Mouse (Mus musculus): ENCODE data around the gene Prickle2. TPM values are rescaled to one million over a fixed set of nuclear protein-coding genes. Genes with fewer than 3 reads are reported as not detected.

The Prickle2 gene
- polyA plus RNA-seq, 1 experiment from 2014 or later: 5.3 TPM

DNA sequence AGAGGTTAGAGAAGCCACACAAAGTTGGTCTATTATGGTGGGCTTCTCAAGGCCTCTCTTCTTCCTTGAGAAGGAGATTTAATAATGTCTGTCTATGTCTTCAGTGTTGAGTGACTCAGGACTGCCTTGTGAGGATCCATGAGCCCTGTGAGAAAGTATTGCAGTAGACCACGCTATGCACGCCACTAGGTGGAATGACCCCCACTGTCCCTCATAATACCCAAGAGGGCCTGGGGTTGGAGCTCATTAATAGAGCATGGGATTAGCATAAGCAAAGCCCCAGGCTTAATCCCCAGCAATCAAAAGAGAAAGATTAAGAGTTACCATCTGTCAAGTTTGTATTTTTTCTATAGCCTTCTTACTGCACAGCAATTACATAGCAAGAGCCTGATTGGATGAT lies 180.3 kb downstream of the Prickle2 start:
- H3K4me3 ChIP-seq: no peak overlapping the region
- no peak for DNase-seq (ENCODE audit: low spot score)
- no peak overlapping the region for H3K27ac ChIP-seq (replicated peaks)
- H3K27me3 ChIP-seq (replicated peaks; ENCODE audit: low read depth, poor library complexity, severe bottlenecking): no peaks in the 10 kb centered on the region
- no peaks in the 10 kb centered on the region for H3K4me1 ChIP-seq
- no peaks in the 10 kb centered on the region for H3K36me3 ChIP-seq (replicated peaks)
- no peaks in the 10 kb centered on the region for H3K9me3 ChIP-seq
- WGBS: 71% methylated on average over 2 of the region's 2 CpGs

DNA sequence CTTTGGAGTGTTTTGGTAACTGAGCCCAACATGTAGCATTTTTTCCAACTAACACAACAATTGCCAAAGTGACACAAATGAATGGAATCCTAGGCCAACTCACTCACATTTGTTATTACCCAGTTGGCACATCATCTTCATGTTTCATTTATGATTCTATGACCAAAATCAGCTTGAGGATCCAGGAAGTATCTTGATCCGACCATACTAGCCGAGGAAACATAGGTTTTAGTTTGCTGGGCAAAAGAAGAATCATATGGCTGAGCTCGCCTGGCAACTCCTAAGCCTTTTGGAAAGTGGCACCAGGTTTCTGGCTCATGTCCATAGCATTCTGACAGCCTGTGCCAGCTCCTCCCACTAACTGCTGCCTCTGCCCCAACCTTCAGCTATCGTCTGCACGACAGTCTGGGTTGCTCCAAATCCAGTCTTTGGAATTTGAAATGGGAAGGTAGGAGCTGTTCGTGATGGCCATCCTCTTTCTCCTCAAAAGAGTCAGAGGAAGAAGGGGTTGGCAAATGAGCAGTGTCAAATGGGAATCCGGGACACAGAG lies 184.4 kb downstream of the Prickle2 start:
- Histone ChIP-seq H3K4me3 (no peak overlapping the region), H3K4me1 (no peaks in the 10 kb centered on the region), H3K9me3 (no peaks in the 10 kb centered on the region), H3K36me3 (replicated peaks) (no peaks in the 10 kb centered on the region), H3K27me3 (replicated peaks; ENCODE audit: low read depth, poor library complexity, severe bottlenecking) (no peaks in the 10 kb centered on the region), H3K27ac (replicated peaks) (no peak overlapping the region)
- WGBS: 86% methylated on average over 7 of the region's 7 CpGs
- DNase-seq (ENCODE audit: low spot score): no peak

GRCm38 (mm10) chr6:92520088-92520875 lies 185.7 kb downstream of the Prickle2 start:
- 84% methylated on average over 5 of the region's 5 CpGs for whole genome bisulfite sequencing
- no peak overlapping the region for H3K27ac ChIP-seq (replicated peaks)
- no peaks in the 10 kb centered on the region for H3K27me3 ChIP-seq (replicated peaks; ENCODE audit: low read depth, poor library complexity, severe bottlenecking)
- no peak overlapping the region for H3K4me3 ChIP-seq
- no peaks in the 10 kb centered on the region for H3K9me3 ChIP-seq
- DNase-seq (ENCODE audit: low spot score): no peak
- H3K4me1 ChIP-seq: no peaks in the 10 kb centered on the region
- no peaks in the 10 kb centered on the region for H3K36me3 ChIP-seq (replicated peaks)

GRCm38 (mm10) chr6:92518438-92518968 lies 187.5 kb downstream of the Prickle2 start:
- no peaks in the 10 kb centered on the region for H3K36me3 ChIP-seq (replicated peaks)
- H3K4me1 ChIP-seq: no peaks in the 10 kb centered on the region
- H3K4me3 ChIP-seq: no peak overlapping the region
- H3K9me3 ChIP-seq: no peaks in the 10 kb centered on the region
- no peak for DNase-seq (ENCODE audit: low spot score)
- no peaks in the 10 kb centered on the region for H3K27me3 ChIP-seq (replicated peaks; ENCODE audit: low read depth, poor library complexity, severe bottlenecking)
- WGBS: 84% methylated on average over 6 of the region's 6 CpGs
- H3K27ac ChIP-seq (replicated peaks): no peak overlapping the region

DNA sequence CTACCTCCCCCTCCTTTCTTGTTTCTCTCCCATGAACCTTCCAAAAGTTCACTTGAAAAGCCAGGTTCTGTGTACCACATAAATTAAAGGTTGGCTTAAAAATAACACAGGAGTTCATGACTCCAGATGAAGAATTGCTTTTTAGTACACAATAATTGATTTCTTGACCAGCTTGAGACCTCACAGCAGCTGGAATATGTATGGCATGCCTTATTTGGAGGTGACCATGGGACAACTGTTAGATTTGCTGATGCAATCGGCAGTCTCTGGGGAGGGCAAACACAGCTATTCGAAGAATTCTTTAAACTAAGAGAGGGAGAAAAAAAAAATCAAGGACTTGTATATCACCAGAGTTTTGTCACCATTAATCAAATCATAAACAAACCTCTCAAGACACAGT lies 189.0 kb downstream of the Prickle2 start:
- H3K36me3 ChIP-seq (replicated peaks): no peaks in the 10 kb centered on the region
- no peak overlapping the region for H3K27ac ChIP-seq (replicated peaks)
- DNase-seq (ENCODE audit: low spot score): no peak
- H3K4me3 ChIP-seq: no peak overlapping the region
- H3K4me1 ChIP-seq: no peaks in the 10 kb centered on the region
- 84% methylated on average over 2 of the region's 2 CpGs for WGBS
- no peaks in the 10 kb centered on the region for H3K27me3 ChIP-seq (replicated peaks; ENCODE audit: low read depth, poor library complexity, severe bottlenecking)
- H3K9me3 ChIP-seq: no peaks in the 10 kb centered on the region

GRCm38 (mm10) chr6:92512001-92512400 lies 194.0 kb downstream of the Prickle2 start:
- Histone ChIP-seq H3K4me3 (no peak overlapping the region), H3K27ac (replicated peaks) (no peak overlapping the region), H3K27me3 (replicated peaks; ENCODE audit: low read depth, poor library complexity, severe bottlenecking) (no peaks in the 10 kb centered on the region), H3K36me3 (replicated peaks) (no peaks in the 10 kb centered on the region), H3K9me3 (no peaks in the 10 kb centered on the region), H3K4me1 (peaks cover 11% of the 10 kb centered on the region)
- 95% methylated on average over 1 of the region's 1 CpGs for WGBS
- DNase-seq (ENCODE audit: low spot score): no peak

GRCm38 (mm10) chr6:92509712-92510111 lies 196.2 kb downstream of the Prickle2 start:
- Histone ChIP-seq H3K9me3 (no peaks in the 10 kb centered on the region), H3K4me1 (peaks cover 11% of the 10 kb centered on the region), H3K27me3 (replicated peaks; ENCODE audit: low read depth, poor library complexity, severe bottlenecking) (no peaks in the 10 kb centered on the region), H3K27ac (replicated peaks) (no peak overlapping the region), H3K4me3 (no peak overlapping the region), H3K36me3 (replicated peaks) (no peaks in the 10 kb centered on the region)
- WGBS: 74% methylated on average over 2 of the region's 2 CpGs
- DNase-seq (ENCODE audit: low spot score): no peak

- Histone ChIP-seq H3K9me3 (no peaks in the 10 kb centered on the region), H3K36me3 (replicated peaks) (no peaks in the 10 kb centered on the region), H3K27ac (replicated peaks) (no peak overlapping the region), H3K4me1 (peaks cover 11% of the 10 kb centered on the region), H3K4me3 (no peak overlapping the region), H3K27me3 (replicated peaks; ENCODE audit: low read depth, poor library complexity, severe bottlenecking) (no peaks in the 10 kb centered on the region)
- no peak for DNase-seq (ENCODE audit: low spot score)
- 69% methylated on average over 3 of the region's 3 CpGs for WGBS
Measured at GRCm38 (mm10) chr6:92506276-92506675, 199.7 kb downstream of the Prickle2 start.

DNA sequence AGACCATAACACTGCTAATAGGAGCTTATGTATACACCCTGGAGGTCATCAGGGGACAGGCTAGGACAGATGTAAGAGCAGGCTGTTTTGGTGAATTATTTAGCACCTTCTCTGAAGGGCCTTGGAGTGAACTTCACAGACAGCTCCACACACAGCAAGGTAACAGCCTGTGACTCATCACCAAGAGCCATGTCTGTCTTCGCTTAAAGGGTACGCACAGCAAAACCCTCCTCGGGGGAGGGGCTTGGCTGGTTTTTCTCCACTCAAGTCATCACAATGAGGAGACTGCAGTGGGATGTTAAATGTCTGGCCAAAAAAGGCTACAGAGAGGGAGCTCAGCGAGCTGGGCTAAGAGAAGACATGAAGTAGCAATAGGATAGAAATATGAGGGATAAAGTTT lies 206.5 kb downstream of the Prickle2 start:
- Histone ChIP-seq H3K27me3 (replicated peaks; ENCODE audit: low read depth, poor library complexity, severe bottlenecking) (no peaks in the 10 kb centered on the region), H3K27ac (replicated peaks) (0 out of 2 replicates have a peak overlapping the region, but pooled peaks have one; percentile 19), H3K9me3 (no peaks in the 10 kb centered on the region), H3K4me1 (peaks cover 25% of the 10 kb centered on the region), H3K4me3 (no peak overlapping the region), H3K36me3 (replicated peaks) (no peaks in the 10 kb centered on the region)
- 79% methylated on average over 4 of the region's 4 CpGs for WGBS
- no peak for DNase-seq (ENCODE audit: low spot score)

DNA sequence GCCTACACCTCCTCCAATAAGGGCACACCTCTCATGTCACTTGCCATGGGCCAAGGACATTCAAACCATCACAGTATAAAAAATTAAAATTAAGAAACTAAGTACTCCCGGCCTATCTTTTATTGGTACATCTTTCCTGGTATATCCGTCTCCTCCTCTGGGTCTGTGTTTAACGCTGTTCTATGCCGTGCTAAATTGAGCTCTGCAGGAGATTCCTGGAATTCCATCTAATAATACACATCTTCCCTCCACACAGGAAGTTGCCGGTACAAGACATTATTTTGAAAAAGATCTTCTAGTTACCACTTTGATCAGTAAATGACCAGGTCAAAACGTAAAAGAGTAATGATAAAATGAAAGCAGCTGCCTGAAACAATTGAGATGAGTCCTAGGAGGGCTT lies 207.4 kb downstream of the Prickle2 start:
- H3K36me3 ChIP-seq (replicated peaks): no peaks in the 10 kb centered on the region
- H3K4me3 ChIP-seq: no peak overlapping the region
- H3K4me1 ChIP-seq: peaks cover 25% of the 10 kb centered on the region
- 48% methylated on average over 6 of the region's 6 CpGs for WGBS
- H3K27me3 ChIP-seq (replicated peaks; ENCODE audit: low read depth, poor library complexity, severe bottlenecking): no peaks in the 10 kb centered on the region
- no peak overlapping the region for H3K27ac ChIP-seq (replicated peaks)
- DNase-seq (ENCODE audit: low spot score): no peak
- no peaks in the 10 kb centered on the region for H3K9me3 ChIP-seq

DNA sequence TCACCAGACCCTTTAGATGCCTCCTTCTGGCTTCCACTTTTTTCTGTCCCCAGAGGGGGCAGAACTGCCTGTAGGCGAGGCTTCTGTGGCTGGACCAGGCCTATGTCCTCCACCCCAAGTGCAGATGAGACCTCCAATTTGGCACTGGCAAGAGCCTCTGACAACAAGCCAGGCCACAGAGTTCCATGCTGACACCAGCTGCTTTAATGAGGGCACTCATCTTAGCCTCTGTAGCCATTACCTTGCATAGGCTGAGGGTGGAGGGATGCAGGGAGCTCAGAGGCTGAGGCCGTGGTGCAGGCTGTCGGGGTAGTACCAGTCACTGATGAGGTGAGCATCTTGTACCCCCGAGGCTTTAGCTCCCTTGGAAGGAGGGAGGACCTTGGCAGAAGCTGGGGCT lies 208.7 kb downstream of the Prickle2 start:
- Histone ChIP-seq H3K4me1 (peaks cover 25% of the 10 kb centered on the region), H3K27ac (replicated peaks) (no peak overlapping the region), H3K9me3 (no peaks in the 10 kb centered on the region), H3K36me3 (replicated peaks) (no peaks in the 10 kb centered on the region), H3K27me3 (replicated peaks; ENCODE audit: low read depth, poor library complexity, severe bottlenecking) (no peaks in the 10 kb centered on the region), H3K4me3 (no peak overlapping the region)
- DNase-seq (ENCODE audit: low spot score): no peak
- WGBS: 79% methylated on average over 4 of the region's 4 CpGs

DNA sequence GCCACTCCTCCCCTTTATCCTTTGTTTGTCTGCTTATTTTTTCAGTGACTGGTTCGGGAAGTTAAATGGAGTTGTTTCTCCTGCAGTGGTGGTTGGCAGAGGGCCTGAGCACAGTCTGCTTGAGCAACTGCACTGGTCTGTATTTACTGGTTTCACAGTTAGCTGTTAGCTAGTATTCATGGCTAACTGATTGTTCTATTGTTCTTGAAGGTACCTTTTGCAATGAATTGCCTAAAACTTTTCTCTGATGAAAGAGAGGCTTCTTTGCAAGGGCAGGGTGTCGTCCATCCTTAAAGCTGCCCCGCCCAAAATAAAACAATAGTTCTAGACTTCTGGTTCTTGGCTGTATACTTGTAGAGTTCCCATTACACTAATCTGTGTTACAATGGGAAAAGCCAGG lies 210.5 kb downstream of the Prickle2 start:
- no peaks in the 10 kb centered on the region for H3K27me3 ChIP-seq (replicated peaks; ENCODE audit: low read depth, poor library complexity, severe bottlenecking)
- DNase-seq (ENCODE audit: low spot score): no peak
- peaks cover 25% of the 10 kb centered on the region for H3K4me1 ChIP-seq
- H3K9me3 ChIP-seq: no peaks in the 10 kb centered on the region
- H3K4me3 ChIP-seq: no peak overlapping the region
- H3K36me3 ChIP-seq (replicated peaks): no peaks in the 10 kb centered on the region
- H3K27ac ChIP-seq (replicated peaks): no peak overlapping the region
- WGBS: 80% methylated on average over 3 of the region's 3 CpGs

DNA sequence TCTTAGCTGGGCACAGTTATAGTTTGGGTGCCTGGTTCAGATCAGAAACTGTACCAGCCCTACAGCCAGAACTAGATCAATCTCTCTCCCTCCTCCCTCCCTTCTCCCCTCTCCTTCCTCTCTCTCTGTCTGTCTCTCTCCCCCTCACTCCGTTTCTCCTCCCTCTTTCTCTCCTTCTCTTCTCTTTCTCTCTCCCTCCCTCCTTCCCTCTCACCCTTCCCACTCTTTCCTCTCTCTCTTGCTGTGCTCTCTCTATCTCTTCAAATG lies 224.3 kb downstream of the Prickle2 start:
- Histone ChIP-seq H3K27ac (replicated peaks) (0 out of 2 replicates have a peak overlapping the region, but pooled peaks have one; percentile 72), H3K4me1 (peaks cover 28% of the 10 kb centered on the region), H3K9me3 (no peaks in the 10 kb centered on the region), H3K36me3 (replicated peaks) (no peaks in the 10 kb centered on the region), H3K4me3 (peak overlapping the region; percentile 68), H3K27me3 (replicated peaks; ENCODE audit: low read depth, poor library complexity, severe bottlenecking) (no peaks in the 10 kb centered on the region)
- 5% methylated on average over 1 of the region's 1 CpGs for WGBS
- DNase-seq (ENCODE audit: low spot score): no peak

Measured in embryonic facial prominence, embryonic 10.5 days (tissue).